Mouse (Mus musculus): ENCODE data around the gene Zdhhc19. TPM values are rescaled to one million over a fixed set of nuclear protein-coding genes. Genes with fewer than 3 reads are reported as not detected.

Gene Zdhhc19
- total RNA-seq, 2 experiments from 2014 or later = not detected

GRCm38 (mm10) chr16:32610460-32611255 lies 114.6 kb downstream of the Zdhhc19 start:
- DNase-seq = peak; percentile 25
- Histone ChIP-seq H3K4me3 (peak overlapping the region; percentile 86), H3K27ac (peak overlapping the region; percentile 97)
- no peak for TF ChIP-seq CTCF (IDR thresholded peaks at IDR 0.05)
- intact Hi-C loops (cut with DNase I) = no loop called here

Other genes starting within 250 kb of the Zdhhc19 start
- 10 to 100 TPM; 15.1 to 16.6 TPM for gene Fbxo45, start 249.1 kb upstream of the Zdhhc19 start, total RNA-seq (2021)
- gene Wdr53, start 249.0 kb upstream of the Zdhhc19 start, total RNA-seq (2021) = 1 to 10 TPM; 6.2 to 7.8 TPM
- gene Smco1, start 224.8 kb upstream of the Zdhhc19 start, total RNA-seq (2021) = 10 to 100 TPM; 59.1 to 76.9 TPM
- 10 to 100 TPM in 1 of 2 experiments, 1 to 10 TPM in 1; 8.6 to 10.5 TPM for gene Rnf168, start 218.8 kb upstream of the Zdhhc19 start, total RNA-seq (2021)
- gene Ubxn7, start 164.0 kb upstream of the Zdhhc19 start, total RNA-seq (2021) = 10 to 100 TPM; 14.5 to 16.1 TPM
- not detected for gene Tm4sf19, start 95.8 kb upstream of the Zdhhc19 start, total RNA-seq (2021)
- gene Tctex1d2, start 76.6 kb upstream of the Zdhhc19 start, total RNA-seq (2021) = 1 to 10 TPM; 5.3 TPM
- 100 to 1,000 TPM; 108 to 123 TPM for gene Pcyt1a, start 65.3 kb upstream of the Zdhhc19 start, total RNA-seq (2021)
- not detected for gene Slc51a, start 8.4 kb upstream of the Zdhhc19 start, total RNA-seq (2021)
- gene Tfrc, start 112.7 kb downstream of the Zdhhc19 start, total RNA-seq (2021) = 100 to 1,000 TPM in 1 of 2 experiments, 10 to 100 TPM in 1; 77.4 to 174 TPM
- gene Tnk2, start 147.6 kb downstream of the Zdhhc19 start, total RNA-seq (2021) = 10 to 100 TPM; 48.4 to 54.4 TPM
- gene Muc4, start 239.6 kb downstream of the Zdhhc19 start, total RNA-seq (2021) = under 1 TPM in 1 of 2 experiments, not detected in 1; 0.22 TPM